Mouse (Mus musculus) hindbrain, embryonic 15.5 days (tissue): ENCODE measurements around the gene Trp53bp2. TPM values are rescaled to one million over a fixed set of nuclear protein-coding genes. Genes with fewer than 3 reads are reported as not detected.
A peak's percentile ranks its signal among the peaks of the same experiment; 100 is the strongest.

ENCODE experiments used
- ATAC-seq: fragments of 200-750 bp; cut with Nextera tagmentation; 2 replicates; pipeline ENCODE4 v1.8.0; 2017; ENCODE audit warnings: low read depth, moderate number of reproducible peaks, moderate TSS enrichment; ENCODE audit not compliant: low FRiP score
- H3K27ac ChIP-seq: fragments of 300-500 bp; sonication (generic); replicated peaks from 2 replicates; pipeline ENCODE4 v1.5.1; 2015; ENCODE audit warnings: mild to moderate bottlenecking, inconsistent platforms
- H3K27me3 ChIP-seq: fragments of 300-500 bp; sonication (generic); 2 replicates; pipeline ENCODE4 v1.6.1; 2015; ENCODE audit warnings: control low read depth, inconsistent platforms
- H3K36me3 ChIP-seq: fragments of 300-500 bp; sonication (generic); 2 replicates; pipeline ENCODE4 v1.6.1; 2015; ENCODE audit warnings: control low read depth, inconsistent platforms
- H3K4me1 ChIP-seq: fragments of 300-500 bp; sonication (generic); replicated peaks from 2 replicates; pipeline ENCODE4 v1.6.1; 2015; ENCODE audit warnings: control low read depth, inconsistent platforms
- H3K4me2 ChIP-seq: fragments of 300-500 bp; sonication (generic); 2 replicates; pipeline ENCODE4 v1.6.1; 2015; ENCODE audit warnings: moderate library complexity, mild to moderate bottlenecking, inconsistent platforms
- H3K4me3 ChIP-seq: fragments of 300-500 bp; sonication (generic); 2 replicates; pipeline ENCODE4 v1.5.1; 2015; ENCODE audit warnings: mild to moderate bottlenecking, inconsistent platforms
- H3K9ac ChIP-seq: fragments of 300-500 bp; sonication (generic); 2 replicates; pipeline ENCODE4 v1.6.1; 2015; ENCODE audit warnings: inconsistent platforms
- H3K9me3 ChIP-seq: fragments of 300-500 bp; sonication (generic); 2 replicates; pipeline ENCODE4 v1.6.1; 2016; ENCODE audit warnings: control low read depth, inconsistent platforms
- WGBS: fragments of 180-500 bp; shearing (Covaris S2); methylation state at CpG from one replicate; pipeline ENCODE4 v1.1.7; 2015; 5-methylcytosine and 5-hydroxymethylcytosine counted together
- polyA plus RNA-seq: library from polyadenylated mRNA; unstranded; fragments of >200 nt; fragmentation: Nextera tagmentation; extraction: Ambion mirVana; gene quantifications from 2 replicates; pipeline ENCODE4 v1.2.1, GENCODE M21; 2015

Gene Trp53bp2
- polyA plus RNA-seq, result 18.1 and 18.9 TPM in 2 replicates

GRCm38 (mm10) chr1:182408684-182409327 is at the start of gene Trp53bp2:
Gene Trp53bp2, plus strand, starts transcription at chr1:182409172.
- Histone ChIP-seq H3K4me2 (peak within 1 kb of the TSS; percentile 76), H3K4me3 (peak within 1 kb of the TSS; percentile 86), H3K9ac (peak within 1 kb of the TSS; percentile 82), H3K9me3 (no peaks in the 10 kb centered on the region), H3K27me3 (no peaks in the 10 kb centered on the region), H3K36me3 (no peaks in the 10 kb centered on the region), H3K4me1 (peaks cover 37% of the 10 kb centered on the region), H3K27ac (peak within 1 kb of the TSS; percentile 95)
- WGBS, result under 1% methylated on average over 55 of the region's 71 CpGs
- ATAC-seq, result peak; percentile 94

- Histone ChIP-seq H3K4me1 (no peaks in the 10 kb centered on the region), H3K27ac (no peak overlapping the region), H3K4me3 (no peak overlapping the region), H3K36me3 (no peaks in the 10 kb centered on the region), H3K27me3 (no peaks in the 10 kb centered on the region), H3K4me2 (no peak overlapping the region), H3K9me3 (no peaks in the 10 kb centered on the region), H3K9ac (no peak overlapping the region)
- ATAC-seq, result no peak
- WGBS, result 94% methylated on average over 5 of the region's 5 CpGs
Measured at GRCm38 (mm10) chr1:182362703-182363102, 46.3 kb upstream of the Trp53bp2 start.

DNA sequence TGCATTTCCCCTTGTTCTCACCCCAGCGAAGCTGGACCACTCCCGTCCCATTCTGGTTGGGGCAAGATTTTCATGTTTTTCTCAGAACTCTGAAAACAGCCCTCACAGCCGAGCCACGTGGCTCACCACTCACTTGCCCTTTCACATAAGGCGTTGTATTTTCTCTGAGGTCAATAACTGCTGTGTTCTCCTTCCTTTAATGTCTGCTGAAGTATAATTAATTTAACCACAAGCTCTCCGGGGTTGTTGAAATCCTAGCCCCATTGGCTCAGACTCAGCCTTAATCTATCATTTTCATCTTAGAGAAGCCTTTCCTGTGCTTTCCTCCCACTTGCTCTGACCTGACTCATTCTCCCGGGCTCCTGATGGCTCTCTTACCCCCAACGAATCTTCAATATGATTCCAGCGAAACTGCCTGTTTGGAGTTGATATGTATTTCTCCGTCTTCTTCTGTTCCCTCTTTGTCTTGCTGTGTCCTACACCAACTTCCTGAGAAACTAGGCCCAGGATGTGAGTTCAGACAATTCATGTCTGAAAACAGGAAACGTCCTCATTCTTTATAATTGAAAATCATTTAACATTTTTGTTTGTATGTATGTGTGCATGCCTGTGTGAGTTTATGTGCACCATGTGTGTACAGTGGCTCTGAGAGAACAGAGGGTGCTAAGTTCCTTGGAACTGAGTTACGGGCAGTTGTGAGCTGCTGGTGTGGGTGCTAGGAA is 45.1 kb upstream of the Trp53bp2 start:
- Histone ChIP-seq H3K4me1 (no peaks in the 10 kb centered on the region), H3K4me2 (no peak overlapping the region), H3K36me3 (no peaks in the 10 kb centered on the region), H3K27ac (no peak overlapping the region), H3K4me3 (no peak overlapping the region), H3K9me3 (no peaks in the 10 kb centered on the region), H3K27me3 (no peaks in the 10 kb centered on the region), H3K9ac (no peak overlapping the region)
- 62% methylated on average over 12 of the region's 12 CpGs for WGBS
- no peak for ATAC-seq

DNA sequence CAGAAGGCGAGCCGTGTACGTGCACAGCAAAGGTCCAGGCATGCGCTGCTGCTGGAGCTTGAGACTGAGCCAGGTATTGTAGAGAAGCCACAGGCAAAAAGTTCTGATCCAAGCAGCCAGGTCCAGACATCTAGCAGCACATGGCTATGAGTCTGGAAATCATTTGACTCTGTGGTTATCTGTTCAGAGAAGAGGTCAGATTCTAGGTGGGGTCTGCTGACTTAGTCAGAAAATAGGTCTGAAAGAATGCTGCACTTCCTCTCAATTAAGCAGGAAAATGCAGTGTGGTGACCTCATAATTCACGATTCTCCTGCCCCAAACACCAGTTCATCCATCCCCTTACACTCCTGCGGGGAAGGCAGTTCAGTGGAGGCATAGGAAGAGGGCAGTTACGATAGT is 40.7 kb upstream of the Trp53bp2 start:
- no peak overlapping the region for H3K27ac ChIP-seq
- no peaks in the 10 kb centered on the region for H3K9me3 ChIP-seq
- no peak for ATAC-seq
- no peaks in the 10 kb centered on the region for H3K36me3 ChIP-seq
- WGBS, result 84% methylated on average over 7 of the region's 7 CpGs
- no peak overlapping the region for H3K4me2 ChIP-seq
- no peak overlapping the region for H3K4me3 ChIP-seq
- no peak overlapping the region for H3K9ac ChIP-seq
- H3K27me3 ChIP-seq, result no peaks in the 10 kb centered on the region
- no peaks in the 10 kb centered on the region for H3K4me1 ChIP-seq

DNA sequence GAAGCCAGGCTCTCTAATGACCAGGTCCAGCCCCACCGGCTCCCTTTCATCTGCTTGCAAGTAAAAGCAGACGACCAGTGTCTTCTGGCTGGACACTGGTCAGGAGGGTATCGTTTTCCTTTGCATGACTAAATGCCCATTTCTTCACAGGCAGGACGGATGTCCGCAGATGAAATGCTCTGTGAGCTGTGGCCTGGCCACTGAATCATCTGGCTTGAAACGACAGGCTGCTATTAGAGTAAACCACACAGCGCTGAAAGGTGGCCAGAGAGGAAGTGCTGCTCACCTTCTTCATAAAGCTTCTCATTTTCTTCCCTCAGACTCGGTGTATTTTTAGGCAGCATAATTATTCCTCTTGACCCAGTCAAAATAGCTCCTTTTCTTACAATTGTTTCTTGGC is 40.2 kb upstream of the Trp53bp2 start:
- 73% methylated on average over 8 of the region's 8 CpGs for WGBS

GRCm38 (mm10) chr1:182369435-182369834 is 39.5 kb upstream of the Trp53bp2 start:
- Histone ChIP-seq H3K4me2 (no peak overlapping the region), H3K9me3 (no peaks in the 10 kb centered on the region), H3K4me1 (no peaks in the 10 kb centered on the region), H3K4me3 (no peak overlapping the region), H3K36me3 (no peaks in the 10 kb centered on the region), H3K27me3 (no peaks in the 10 kb centered on the region), H3K27ac (no peak overlapping the region), H3K9ac (no peak overlapping the region)
- ATAC-seq, result no peak
- WGBS, result 79% methylated on average over 4 of the region's 4 CpGs

More for the DNA sequence above, 40.2 kb upstream of the Trp53bp2 start:
- Histone ChIP-seq H3K27me3 (no peaks in the 10 kb centered on the region), H3K36me3 (no peaks in the 10 kb centered on the region), H3K27ac (no peak overlapping the region), H3K4me1 (no peaks in the 10 kb centered on the region), H3K9me3 (no peaks in the 10 kb centered on the region), H3K4me2 (no peak overlapping the region), H3K4me3 (no peak overlapping the region), H3K9ac (no peak overlapping the region)
- ATAC-seq, result no peak

DNA sequence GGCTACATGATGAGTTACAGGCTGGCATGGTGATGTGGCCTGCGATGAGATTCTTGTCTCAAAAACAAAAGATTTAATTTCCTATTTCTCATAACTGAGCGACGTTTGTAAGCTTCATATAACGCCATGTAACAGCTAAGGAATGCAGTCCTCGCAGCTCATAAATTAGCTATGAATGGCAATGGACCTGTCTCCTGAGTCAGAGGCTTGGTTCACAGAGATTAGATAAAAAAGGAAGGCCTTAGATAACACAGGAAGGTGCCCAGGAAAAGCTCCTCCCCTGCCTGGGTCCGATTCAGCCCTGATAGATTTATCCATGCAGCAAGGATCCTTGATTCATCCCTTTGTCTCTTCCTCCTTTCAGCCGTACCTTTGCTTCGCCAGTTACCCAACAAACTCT is 37.1 kb upstream of the Trp53bp2 start:
- no peak overlapping the region for H3K9ac ChIP-seq
- no peak overlapping the region for H3K27ac ChIP-seq
- no peak overlapping the region for H3K4me2 ChIP-seq
- H3K9me3 ChIP-seq, result no peaks in the 10 kb centered on the region
- WGBS, result 81% methylated on average over 8 of the region's 8 CpGs
- ATAC-seq, result no peak
- no peaks in the 10 kb centered on the region for H3K36me3 ChIP-seq
- no peak overlapping the region for H3K4me3 ChIP-seq
- no peaks in the 10 kb centered on the region for H3K27me3 ChIP-seq
- no peaks in the 10 kb centered on the region for H3K4me1 ChIP-seq

DNA sequence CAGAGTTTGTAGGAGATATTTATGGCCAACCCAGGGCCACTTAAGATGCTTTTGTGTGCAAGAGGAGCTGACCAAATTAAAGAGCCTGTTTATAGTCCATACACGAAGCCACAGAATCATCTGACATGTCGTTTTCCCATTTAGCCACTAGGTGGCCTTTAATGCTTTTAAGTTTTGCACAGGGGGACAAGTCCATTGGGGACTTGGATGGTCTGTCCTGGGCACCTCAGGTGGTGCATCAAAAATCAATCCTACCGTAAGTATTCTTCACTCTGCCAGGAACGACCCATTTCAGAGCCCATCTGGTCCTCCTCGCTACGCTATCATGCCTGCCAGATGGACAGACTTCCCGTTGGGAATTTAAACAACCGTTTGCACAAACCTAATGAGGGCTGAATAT is 32.8 kb upstream of the Trp53bp2 start:
- Histone ChIP-seq H3K9ac (no peak overlapping the region), H3K27me3 (no peaks in the 10 kb centered on the region), H3K36me3 (no peaks in the 10 kb centered on the region), H3K4me2 (peak overlapping the region; percentile 27; the same call in 1 of the 2 replicates), H3K9me3 (no peaks in the 10 kb centered on the region), H3K4me3 (no peak overlapping the region), H3K4me1 (no peaks in the 10 kb centered on the region), H3K27ac (no peak overlapping the region)
- WGBS, result 10% methylated on average over 8 of the region's 8 CpGs
- ATAC-seq, result 0 out of 2 replicates have a peak, but pooled peaks have one; percentile 54

- no peak overlapping the region for H3K9ac ChIP-seq
- no peaks in the 10 kb centered on the region for H3K36me3 ChIP-seq
- H3K4me3 ChIP-seq, result no peak overlapping the region
- no peak overlapping the region for H3K27ac ChIP-seq
- H3K4me1 ChIP-seq, result no peaks in the 10 kb centered on the region
- H3K4me2 ChIP-seq, result no peak overlapping the region
- WGBS, result 76% methylated on average over 7 of the region's 7 CpGs
- no peaks in the 10 kb centered on the region for H3K9me3 ChIP-seq
- no peaks in the 10 kb centered on the region for H3K27me3 ChIP-seq
- no peak for ATAC-seq
Measured at GRCm38 (mm10) chr1:182376826-182377225, 32.1 kb upstream of the Trp53bp2 start.

DNA sequence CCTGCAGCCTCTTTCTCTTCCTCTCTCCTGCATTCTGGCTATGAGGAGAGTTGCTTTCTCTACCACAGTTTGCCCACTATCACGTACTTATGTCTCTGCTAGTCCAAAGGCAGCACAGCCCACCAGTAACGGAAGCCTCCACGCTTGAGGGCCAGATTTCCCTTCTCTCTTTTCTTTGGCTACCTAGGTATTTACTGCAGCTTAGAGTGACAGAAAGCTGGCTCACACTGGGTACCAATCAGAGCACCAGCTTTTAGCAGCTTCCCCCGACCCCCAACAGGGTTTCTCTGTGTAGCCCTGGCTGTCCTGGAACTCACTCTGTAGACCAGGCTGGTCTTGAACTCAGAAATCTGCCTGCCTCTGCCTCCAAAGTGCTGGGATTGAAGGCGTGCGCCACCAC is 31.5 kb upstream of the Trp53bp2 start:
- 84% methylated on average over 6 of the region's 6 CpGs for WGBS
- Histone ChIP-seq H3K4me2 (no peak overlapping the region), H3K9me3 (no peaks in the 10 kb centered on the region), H3K27me3 (no peaks in the 10 kb centered on the region), H3K36me3 (no peaks in the 10 kb centered on the region), H3K4me3 (no peak overlapping the region), H3K27ac (no peak overlapping the region), H3K4me1 (no peaks in the 10 kb centered on the region), H3K9ac (no peak overlapping the region)
- no peak for ATAC-seq

GRCm38 (mm10) chr1:182378205-182378835 is 30.7 kb upstream of the Trp53bp2 start:
- no peak for ATAC-seq
- Histone ChIP-seq H3K9me3 (no peaks in the 10 kb centered on the region), H3K4me1 (no peaks in the 10 kb centered on the region), H3K27me3 (no peaks in the 10 kb centered on the region), H3K9ac (no peak overlapping the region), H3K4me2 (no peak overlapping the region), H3K27ac (no peak overlapping the region), H3K4me3 (no peak overlapping the region), H3K36me3 (no peaks in the 10 kb centered on the region)
- WGBS, result 84% methylated on average over 11 of the region's 11 CpGs

DNA sequence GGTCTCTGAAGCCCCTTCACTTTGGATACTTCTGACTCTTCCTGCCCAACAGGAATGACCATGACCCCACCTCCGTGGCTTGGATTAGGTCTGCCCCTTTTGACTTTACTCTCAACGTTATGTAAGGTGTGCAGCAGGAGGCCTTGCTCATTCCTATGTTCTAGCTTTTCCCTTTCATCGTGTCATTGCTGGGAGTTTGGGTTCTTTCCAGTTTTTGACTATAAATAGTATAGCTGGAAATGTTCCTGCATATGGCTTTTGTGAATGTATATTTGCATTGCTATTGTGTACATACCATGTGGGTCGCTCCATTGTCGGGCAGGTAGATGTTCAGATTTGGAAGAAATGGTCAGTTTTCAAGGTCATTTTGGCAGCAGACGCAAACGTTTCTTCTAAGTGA is 30.1 kb upstream of the Trp53bp2 start:
- no peak overlapping the region for H3K9ac ChIP-seq
- no peak overlapping the region for H3K27ac ChIP-seq
- no peaks in the 10 kb centered on the region for H3K27me3 ChIP-seq
- 85% methylated on average over 7 of the region's 7 CpGs for WGBS
- no peak overlapping the region for H3K4me3 ChIP-seq
- no peaks in the 10 kb centered on the region for H3K9me3 ChIP-seq
- no peaks in the 10 kb centered on the region for H3K4me1 ChIP-seq
- no peak overlapping the region for H3K4me2 ChIP-seq
- no peak for ATAC-seq
- no peaks in the 10 kb centered on the region for H3K36me3 ChIP-seq
